Mouse (Mus musculus) E14TG2a.4 (cell line): ENCODE results near the gene Pla2g12b.

Experiments
- H3K27me3 ChIP-seq: 2 replicates; pipeline ENCODE4 v1.6.1; 2014; ENCODE audit warnings: low read length, control low read depth; ENCODE audit not compliant: insufficient read depth
- H3K36me3 ChIP-seq: 2 replicates; pipeline ENCODE4 v1.6.1; 2014; ENCODE audit warnings: low read length, control low read depth; ENCODE audit not compliant: insufficient read depth
- H3K4me1 ChIP-seq: replicated peaks from 2 replicates; pipeline ENCODE4 v1.6.1; 2014; ENCODE audit warnings: low read depth, low read length, control low read depth
- H3K4me3 ChIP-seq: replicated peaks from 2 replicates; pipeline ENCODE4 v1.5.1; 2014; ENCODE audit warnings: mild to moderate bottlenecking, low read length
- H3K9me3 ChIP-seq: 2 replicates; pipeline ENCODE4 v1.6.1; 2014; ENCODE audit warnings: low read length, control low read depth
- CTCF ChIP-seq: conservative IDR thresholded peaks from 2 replicates; pipeline ENCODE4 v1.5.1; 2014; ENCODE audit warnings: low read length
- NANOG ChIP-seq: IDR thresholded peaks from 2 replicates; pipeline ENCODE4 v1.6.1; 2014; ENCODE audit warnings: borderline replicate concordance, low read length, mixed read lengths
- POU5F1 ChIP-seq: IDR thresholded peaks from 2 replicates; pipeline ENCODE4 v1.6.1; 2014; ENCODE audit warnings: low read length, borderline replicate concordance

The Pla2g12b gene

GRCm38 (mm10) chr10:59425369-59425768, 21.9 kb downstream of the Pla2g12b start:
- Histone ChIP-seq H3K4me1 (no peaks in the 10 kb centered on the region), H3K9me3 (no peaks in the 10 kb centered on the region), H3K4me3 (no peak overlapping the region), H3K36me3 (no peaks in the 10 kb centered on the region), H3K27me3 (peaks cover 3% of the 10 kb centered on the region; the same call in 1 of the 2 replicates)
- no peak for TF ChIP-seq CTCF
- no peak for TF ChIP-seq POU5F1
- TF ChIP-seq NANOG = no peak

- Histone ChIP-seq H3K27me3 (peaks cover 3% of the 10 kb centered on the region; the same call in 1 of the 2 replicates), H3K4me1 (no peaks in the 10 kb centered on the region), H3K36me3 (no peaks in the 10 kb centered on the region), H3K4me3 (no peak overlapping the region), H3K9me3 (no peaks in the 10 kb centered on the region)
- TF ChIP-seq NANOG = no peak
- no peak for TF ChIP-seq CTCF
- no peak for TF ChIP-seq POU5F1
These were observed 22.9 kb downstream of the Pla2g12b start for GRCm38 (mm10) chr10:59426371-59426770.

GRCm38 (mm10) chr10:59429448-59430135, 26.1 kb downstream of the Pla2g12b start:
- TF ChIP-seq POU5F1 = no peak
- TF ChIP-seq CTCF = no peak
- TF ChIP-seq NANOG = no peak
- Histone ChIP-seq H3K4me1 (no peaks in the 10 kb centered on the region), H3K9me3 (no peaks in the 10 kb centered on the region), H3K4me3 (no peak overlapping the region), H3K27me3 (peaks cover 3% of the 10 kb centered on the region; the same call in 1 of the 2 replicates), H3K36me3 (no peaks in the 10 kb centered on the region)

- TF ChIP-seq CTCF (no peak), NANOG (no peak), POU5F1 (no peak)
- H3K4me3 ChIP-seq = no peak overlapping the region
- no peaks in the 10 kb centered on the region for H3K27me3 ChIP-seq
- no peaks in the 10 kb centered on the region for H3K4me1 ChIP-seq
- no peaks in the 10 kb centered on the region for H3K36me3 ChIP-seq
- H3K9me3 ChIP-seq = no peaks in the 10 kb centered on the region
These were observed 27.3 kb downstream of the Pla2g12b start for GRCm38 (mm10) chr10:59430701-59431218.

- no peaks in the 10 kb centered on the region for H3K4me1 ChIP-seq
- H3K36me3 ChIP-seq = no peaks in the 10 kb centered on the region
- TF ChIP-seq CTCF (no peak), NANOG (no peak), POU5F1 (no peak)
- H3K27me3 ChIP-seq = peaks cover 3% of the 10 kb centered on the region; the same call in 1 of the 2 replicates
- H3K4me3 ChIP-seq = no peak overlapping the region
- no peaks in the 10 kb centered on the region for H3K9me3 ChIP-seq
These were observed 32.3 kb downstream of the Pla2g12b start for GRCm38 (mm10) chr10:59435746-59436145.

- no peak overlapping the region for H3K4me3 ChIP-seq
- TF ChIP-seq CTCF = no peak
- TF ChIP-seq NANOG = no peak
- no peak for TF ChIP-seq POU5F1
- peaks cover 3% of the 10 kb centered on the region; the same call in 1 of the 2 replicates for H3K27me3 ChIP-seq
- H3K36me3 ChIP-seq = no peaks in the 10 kb centered on the region
- no peaks in the 10 kb centered on the region for H3K4me1 ChIP-seq
- no peaks in the 10 kb centered on the region for H3K9me3 ChIP-seq
These were observed 35.2 kb downstream of the Pla2g12b start for GRCm38 (mm10) chr10:59438651-59439050.

- Histone ChIP-seq H3K9me3 (no peaks in the 10 kb centered on the region), H3K4me3 (no peak overlapping the region), H3K36me3 (no peaks in the 10 kb centered on the region), H3K27me3 (peaks cover 3% of the 10 kb centered on the region; the same call in 1 of the 2 replicates), H3K4me1 (no peaks in the 10 kb centered on the region)
- TF ChIP-seq NANOG = no peak
- no peak for TF ChIP-seq POU5F1
- TF ChIP-seq CTCF = no peak
These were observed 36.1 kb downstream of the Pla2g12b start for GRCm38 (mm10) chr10:59439508-59439931.

- Histone ChIP-seq H3K4me1 (no peaks in the 10 kb centered on the region), H3K9me3 (no peaks in the 10 kb centered on the region), H3K36me3 (no peaks in the 10 kb centered on the region), H3K27me3 (peaks cover 3% of the 10 kb centered on the region; the same call in 1 of the 2 replicates), H3K4me3 (no peak overlapping the region)
- TF ChIP-seq NANOG = no peak
- no peak for TF ChIP-seq CTCF
- TF ChIP-seq POU5F1 = no peak
These were observed 36.7 kb downstream of the Pla2g12b start for GRCm38 (mm10) chr10:59440177-59440576.

GRCm38 (mm10) chr10:59441735-59442134, 38.3 kb downstream of the Pla2g12b start, which contains the start of gene Oit3:
Gene Oit3 (minus strand): TSS chr10:59441778.
- no peaks in the 10 kb centered on the region for H3K9me3 ChIP-seq
- H3K36me3 ChIP-seq = no peaks in the 10 kb centered on the region
- no peak within 1 kb of the TSS for H3K4me3 ChIP-seq
- peaks cover 3% of the 10 kb centered on the region; the same call in 1 of the 2 replicates for H3K27me3 ChIP-seq
- TF ChIP-seq NANOG (no peak), CTCF (no peak), POU5F1 (no peak)
- H3K4me1 ChIP-seq = no peaks in the 10 kb centered on the region
